Mouse (Mus musculus): ENCODE measurements at regions not wholly inside any gene's neighbourhood (a gene's known extent, or its start where the extent isn't known, plus 50 kb on each side); places are given as distances from the start of the nearest gene placed in this dataset.

GRCm38 (mm10) chr5:111506821-111507220, 89.7 kb downstream of the Mn1 start:
- DNase-seq = no peak

- DNase-seq = no peak
Measured at GRCm38 (mm10) chr5:111507332-111507731, 90.2 kb downstream of the Mn1 start.

- peak; percentile 92 for DNase-seq
Measured at GRCm38 (mm10) chr5:111509014-111509561, 91.9 kb downstream of the Mn1 start.

DNA sequence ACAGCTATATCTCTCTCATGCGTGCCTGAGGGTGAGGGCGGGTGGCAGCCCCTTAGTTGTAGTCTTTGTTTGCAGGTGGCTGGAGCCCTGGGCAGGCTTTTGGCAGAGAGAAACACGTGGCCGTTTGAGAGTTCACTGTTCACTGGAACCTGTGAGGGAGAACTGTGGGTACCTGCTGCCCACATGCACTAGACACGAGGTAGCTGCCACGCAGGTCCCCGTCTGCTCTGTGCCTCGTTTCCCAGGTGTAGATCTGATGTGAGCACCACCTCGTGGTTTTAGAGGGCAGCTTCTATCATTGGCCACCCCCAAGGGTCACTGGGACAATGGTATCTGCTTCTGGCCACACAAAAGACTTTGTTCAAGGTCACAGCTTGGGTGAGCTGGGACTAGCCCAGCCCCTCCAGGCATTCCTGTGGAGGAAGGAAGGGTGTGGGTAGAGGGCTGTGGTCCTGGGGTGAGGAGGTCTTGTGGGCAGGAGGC, 92.5 kb downstream of the Mn1 start:
- DNase-seq = peak; percentile 61

- DNase-seq = no peak
Measured at GRCm38 (mm10) chr5:111510183-111510878, 93.2 kb downstream of the Mn1 start.

GRCm38 (mm10) chr5:111510879-111511231, 93.7 kb downstream of the Mn1 start:
- DNase-seq = no peak

- DNase-seq = peak; percentile 66
Measured at GRCm38 (mm10) chr5:111511982-111512381, 94.8 kb downstream of the Mn1 start.

DNA sequence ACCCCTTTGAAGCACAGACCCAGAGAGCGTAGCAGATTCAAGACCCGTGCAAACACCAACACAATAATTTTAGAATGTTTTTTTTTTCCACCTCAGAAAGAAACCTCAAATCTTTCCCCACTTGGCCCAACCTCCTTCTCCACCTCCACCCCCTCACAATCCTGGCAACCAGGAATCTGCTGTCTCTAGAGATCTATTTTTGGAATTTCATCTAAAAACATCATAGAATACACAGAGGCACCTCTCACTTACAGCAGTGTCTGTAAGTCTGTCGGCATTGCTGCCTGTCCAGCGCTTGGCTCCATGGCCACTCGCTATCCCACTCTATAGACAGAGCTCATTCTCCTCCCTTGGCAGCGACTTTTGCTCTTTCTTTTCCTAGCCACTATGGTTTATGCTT, 96.8 kb downstream of the Mn1 start:
- no peak for DNase-seq

DNA sequence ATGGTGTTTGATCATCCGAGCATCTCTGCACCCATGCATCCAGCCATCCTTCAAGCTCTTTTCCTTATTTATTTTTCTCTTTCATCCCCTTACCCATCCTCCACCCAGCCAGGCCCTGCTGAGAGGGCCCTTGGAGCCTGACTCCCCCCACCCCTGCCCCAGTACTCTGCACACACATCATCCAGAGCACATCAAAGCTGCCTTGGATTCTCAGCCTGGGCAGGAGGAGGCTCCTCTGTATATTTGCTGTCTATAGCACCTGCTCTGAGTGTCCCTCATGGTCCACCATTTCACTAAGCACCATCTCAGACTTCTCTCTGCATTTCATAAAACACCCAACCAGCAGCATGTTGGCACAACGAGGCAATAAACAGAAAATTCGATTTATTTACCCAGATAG, 101.9 kb downstream of the Mn1 start:
- no peak for DNase-seq

GRCm38 (mm10) chr5:111519500-111520041, 102.4 kb downstream of the Mn1 start:
- peak; percentile 83 for DNase-seq

DNA sequence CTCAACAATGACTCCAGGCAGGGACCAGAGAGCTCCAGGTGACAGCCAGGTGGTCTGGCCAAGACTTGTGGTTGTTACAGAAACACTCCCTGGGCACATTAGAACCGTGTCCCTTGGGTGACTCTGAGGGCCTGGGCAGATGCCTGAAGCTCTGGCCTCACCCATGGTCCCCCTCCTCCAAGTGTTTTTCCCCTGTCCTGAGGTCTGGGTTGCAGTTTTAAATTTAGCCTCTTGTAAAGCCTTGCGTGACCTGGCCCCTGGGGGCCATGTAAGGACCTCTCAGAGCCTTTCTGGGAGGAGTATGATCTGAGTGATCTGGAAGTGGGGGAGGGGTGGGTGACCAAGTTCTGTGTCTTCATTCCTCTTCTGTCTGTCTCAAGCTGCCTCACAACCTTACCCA, 104.7 kb downstream of the Mn1 start:
- DNase-seq = no peak

DNA sequence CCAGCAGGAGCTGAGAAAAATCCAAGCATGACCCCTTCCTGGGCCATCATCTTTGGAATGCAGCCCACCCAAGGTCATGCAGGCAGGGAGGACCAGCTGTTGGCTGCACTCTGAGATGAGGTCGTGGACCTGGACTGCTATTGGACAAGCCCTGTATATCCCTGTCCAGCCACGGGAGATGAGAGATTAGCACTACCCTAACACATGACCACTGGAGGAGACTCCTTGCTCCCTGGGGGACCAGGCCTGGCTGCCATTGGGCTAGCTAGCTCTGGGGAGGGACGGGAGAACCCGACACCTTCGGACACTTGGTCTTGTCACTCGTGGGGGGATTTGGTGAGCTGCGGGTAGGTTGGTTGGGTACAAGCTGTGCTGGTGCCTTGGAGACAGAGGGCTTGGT, 105.4 kb downstream of the Mn1 start:
- peak; percentile 41 for DNase-seq

DNA sequence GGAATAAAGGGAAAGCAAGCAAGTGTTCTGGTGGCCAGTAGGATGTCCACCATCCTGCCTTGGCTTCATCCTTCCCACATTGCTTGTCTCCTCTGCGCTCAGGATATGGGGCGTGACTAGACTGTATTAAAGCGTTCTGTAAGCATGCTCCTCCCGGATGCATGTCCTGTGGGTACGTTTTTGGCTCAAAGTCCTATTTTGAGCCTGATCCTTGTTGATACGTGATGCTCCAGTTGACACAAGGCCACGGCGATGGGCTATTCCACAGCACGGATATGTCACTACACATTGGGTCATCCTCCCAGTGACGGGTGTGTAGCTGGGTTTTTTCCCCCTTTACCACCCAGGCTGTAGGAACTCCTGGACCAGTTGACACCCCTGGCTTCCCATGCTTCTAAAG, 110.6 kb downstream of the Mn1 start:
- peak; percentile 86 for DNase-seq

GRCm38 (mm10) chr5:111529096-111529495, 111.9 kb downstream of the Mn1 start:
- peak; percentile 92 for DNase-seq

DNA sequence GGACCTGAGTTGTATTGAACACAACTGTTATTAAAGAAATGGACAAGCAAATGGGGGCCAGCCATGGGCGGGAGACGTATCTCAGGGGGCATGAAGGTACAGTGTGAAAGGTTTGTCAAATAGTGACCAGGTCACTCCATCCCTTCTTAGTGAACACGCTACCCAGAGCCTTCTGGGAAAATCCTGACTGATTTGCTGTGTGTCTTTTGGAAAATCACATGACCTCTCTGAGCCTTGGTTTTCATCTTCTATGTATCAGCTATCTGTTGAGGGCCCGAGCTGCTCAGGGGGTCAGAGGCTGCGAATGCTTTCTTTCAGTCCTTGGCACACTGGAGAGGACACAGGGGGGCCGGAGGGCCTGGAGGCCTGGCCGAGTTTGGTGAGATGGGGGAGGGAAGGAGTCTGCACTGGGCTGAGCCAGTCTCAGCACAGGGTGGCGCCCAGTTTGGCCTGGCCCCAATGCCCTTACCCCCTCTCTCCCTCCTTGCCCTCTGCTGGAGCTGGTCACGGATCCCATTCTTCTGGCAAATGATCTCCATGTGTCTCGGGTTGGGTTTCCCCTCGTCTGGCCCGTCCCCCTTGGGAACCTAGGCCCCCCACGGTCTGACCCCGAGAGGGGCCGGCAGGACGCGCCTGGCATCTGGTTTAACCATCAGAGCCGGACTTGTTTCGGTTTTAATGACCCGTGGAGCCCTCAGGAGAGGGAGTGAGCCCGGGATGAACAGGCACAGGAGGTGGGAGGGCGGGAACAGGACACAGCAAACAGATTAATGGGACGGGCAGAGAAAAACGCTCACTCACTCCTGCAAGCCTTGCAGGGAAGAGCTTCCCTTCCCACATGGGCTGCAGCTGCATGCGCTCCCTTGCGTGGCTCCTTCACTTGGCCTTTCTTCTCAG, 113.7 kb downstream of the Mn1 start:
- DNase-seq = peak; percentile 84

- DNase-seq = no peak
Measured at GRCm38 (mm10) chr5:111532446-111533035, 115.4 kb downstream of the Mn1 start.

DNA sequence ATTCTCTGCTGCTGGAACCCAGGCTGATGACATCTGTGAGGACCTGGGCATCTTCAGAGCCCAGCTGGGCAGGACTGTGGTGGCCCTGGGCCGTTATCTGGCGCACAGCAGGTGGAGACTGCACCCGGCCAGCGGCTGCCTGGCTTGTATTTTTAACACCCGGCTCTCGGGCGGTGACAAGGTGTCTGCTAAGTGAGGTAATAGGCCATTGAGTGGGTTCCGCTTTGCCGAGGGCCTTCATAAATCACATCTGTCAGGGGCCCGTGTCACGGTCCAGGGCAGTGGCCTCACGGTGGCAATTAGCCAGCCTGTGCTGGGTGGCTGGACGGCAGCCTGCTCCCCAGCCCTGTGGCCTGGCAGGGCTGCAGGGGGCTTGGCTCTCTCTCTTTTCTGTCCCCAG, 118.8 kb downstream of the Mn1 start:
- DNase-seq = peak; percentile 64

DNA sequence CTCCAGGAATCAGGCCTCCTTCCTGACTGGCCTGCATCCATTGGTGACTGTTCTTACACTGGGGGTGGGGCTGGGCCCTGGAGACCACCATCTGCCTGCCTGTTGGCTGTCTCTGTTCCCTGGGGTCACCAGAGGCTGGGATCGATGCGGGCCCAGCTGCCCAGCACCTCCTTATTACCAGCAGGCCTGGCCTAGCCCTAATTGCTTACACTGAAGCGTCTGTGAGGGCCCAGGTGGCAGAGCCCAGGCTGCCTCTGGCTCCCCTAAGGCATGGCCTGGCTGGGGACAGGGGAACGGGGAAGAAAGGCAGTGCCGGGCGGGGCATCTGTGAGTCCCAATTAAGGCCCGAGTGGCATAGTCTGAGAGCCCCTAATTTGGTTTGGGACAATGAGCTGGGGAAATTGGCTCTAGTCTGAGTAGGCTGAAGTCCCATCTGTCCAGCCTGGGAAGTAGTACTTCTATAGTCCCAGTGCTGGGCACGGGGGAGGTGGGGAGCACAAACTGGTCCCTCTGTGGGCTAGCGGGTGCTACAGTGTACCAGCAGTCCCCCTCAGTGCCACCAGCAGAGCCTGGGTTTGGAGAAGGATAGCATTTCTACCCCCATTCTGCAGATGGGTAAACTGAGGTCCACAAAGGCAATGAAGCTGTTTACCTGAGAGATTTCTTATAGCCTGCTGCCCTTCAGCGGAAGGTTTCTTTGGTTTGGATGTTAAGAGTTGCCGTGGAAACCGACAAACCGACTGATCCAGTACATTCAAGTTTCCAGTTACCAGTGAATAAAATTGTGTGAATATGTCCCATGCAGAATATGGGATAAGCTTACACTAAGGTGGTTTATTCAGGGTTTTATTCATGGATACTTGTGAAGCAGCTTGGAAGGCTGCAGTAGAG, 121.6 kb downstream of the Mn1 start:
- peak; percentile 95 for DNase-seq

- peak; percentile 67 for DNase-seq
Measured at GRCm38 (mm10) chr5:111540486-111540885, 123.3 kb downstream of the Mn1 start.

DNA sequence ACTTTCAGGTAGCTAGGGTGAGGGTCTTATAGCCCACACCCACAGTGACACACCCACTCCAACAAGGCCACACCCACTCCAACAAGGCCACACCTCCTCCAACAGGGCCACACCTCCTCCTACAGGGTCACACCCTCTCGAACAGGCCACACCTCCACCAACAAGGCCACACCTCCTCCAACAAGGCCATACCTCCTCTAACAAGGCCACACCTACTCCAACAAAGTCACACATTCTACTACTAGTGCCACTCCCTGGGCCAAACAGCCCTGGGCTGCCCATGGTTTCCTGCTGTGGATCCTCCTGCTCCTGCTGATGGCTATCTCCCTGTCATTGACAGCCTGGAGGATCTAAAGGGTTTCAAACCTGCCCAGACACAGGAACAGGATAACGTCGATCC, 124.9 kb downstream of the Mn1 start:
- no peak for DNase-seq

- no peak for DNase-seq
Measured at GRCm38 (mm10) chr5:111543721-111544495, 126.7 kb downstream of the Mn1 start.
